Mouse (Mus musculus) liver, postnatal 0 days (tissue): ENCODE measurements at regions not wholly inside any gene's neighbourhood (a gene's known extent, or its start where the extent isn't known, plus 50 kb on each side); places are given as distances from the start of the nearest gene placed in this dataset.

Source experiments
- ATAC-seq: fragments of 200-750 bp; cut with Nextera tagmentation; 2 replicates; pipeline ENCODE4 v1.8.0; 2017; ENCODE audit warnings: mild to moderate bottlenecking, moderate library complexity
- DNase-seq: peaks from one replicate; pipeline ENCODE4 v3.0.0-alpha.2; 2016
- H3K27ac ChIP-seq: fragments of 300-500 bp; sonication (generic); 2 replicates; pipeline ENCODE4 v1.5.1; 2014; ENCODE audit warnings: antibody characterized with exemption, moderate library complexity, mild to moderate bottlenecking, low read depth
- H3K27me3 ChIP-seq: fragments of 300-500 bp; sonication (generic); 2 replicates; pipeline ENCODE4 v1.6.1; 2014; ENCODE audit warnings: low read length, control low read depth, mixed read lengths; ENCODE audit not compliant: insufficient read depth
- H3K36me3 ChIP-seq: fragments of 300-500 bp; sonication (generic); replicated peaks from 2 replicates; pipeline ENCODE4 v1.6.1; 2014; ENCODE audit warnings: mild to moderate bottlenecking, control low read depth, low read length, moderate library complexity, mixed read lengths; ENCODE audit not compliant: insufficient read depth
- H3K4me1 ChIP-seq: fragments of 300-500 bp; sonication (generic); 2 replicates; pipeline ENCODE4 v1.6.1; 2014; ENCODE audit warnings: antibody characterized with exemption, mild to moderate bottlenecking, control low read depth; ENCODE audit not compliant: insufficient read depth
- H3K4me2 ChIP-seq: fragments of 300-500 bp; sonication (generic); 2 replicates; pipeline ENCODE4 v1.6.1; 2014; ENCODE audit warnings: low read depth, mild to moderate bottlenecking, low read length, moderate library complexity, mixed read lengths
- H3K4me3 ChIP-seq: fragments of 300-500 bp; sonication (generic); 2 replicates; pipeline ENCODE4 v1.5.1; 2014; ENCODE audit warnings: low read depth, low read length
- H3K9ac ChIP-seq: fragments of 300-500 bp; sonication (generic); replicated peaks from 2 replicates; pipeline ENCODE4 v1.6.1; 2014; ENCODE audit warnings: mild to moderate bottlenecking, moderate library complexity
- H3K9me3 ChIP-seq: fragments of 300-500 bp; sonication (generic); 2 replicates; pipeline ENCODE4 v1.6.1; 2016; ENCODE audit warnings: mild to moderate bottlenecking, control low read depth, low read length, mixed read lengths
- CTCF ChIP-seq: sonication (generic); IDR thresholded peaks from 2 replicates; pipeline ENCODE4 v1.5.1; 2016; ENCODE audit warnings: antibody characterized with exemption, low read depth
- EP300 ChIP-seq: IDR thresholded peaks from 2 replicates; pipeline ENCODE4 v1.6.1; 2016; ENCODE audit warnings: antibody characterized with exemption, low read depth, mild to moderate bottlenecking
- WGBS: fragments of 180-500 bp; shearing (Covaris S2); extraction: QIAGEN DNeasy Blood & Tissue Kit; methylation state at CpG from one replicate; pipeline ENCODE4 v1.1.7; 2014; ENCODE audit not compliant: insufficient replicate concordance; 5-methylcytosine and 5-hydroxymethylcytosine counted together

DNA sequence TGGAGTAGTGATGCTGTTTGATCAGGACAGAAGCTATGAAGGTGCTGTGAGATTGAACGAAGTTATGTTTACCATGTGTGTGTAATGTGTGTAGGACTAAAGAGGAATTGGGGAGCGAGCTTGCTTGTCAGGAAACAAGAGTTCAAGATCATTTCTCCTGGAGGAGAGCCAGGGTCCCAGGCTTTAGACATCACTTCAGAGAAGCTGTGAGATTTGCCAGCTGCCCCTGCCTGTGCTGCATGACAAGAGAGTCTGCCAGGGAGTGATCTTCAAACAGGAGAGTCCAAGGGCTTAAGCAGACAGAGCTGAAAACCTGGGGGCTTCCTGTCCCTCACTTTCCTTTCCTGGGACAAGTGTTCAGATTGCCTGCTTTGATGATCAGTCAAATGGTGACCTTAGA lies 818.3 kb downstream of the Tmem114 start:
- TF ChIP-seq EP300 (no peak), CTCF (no peak)
- Histone ChIP-seq H3K4me2 (no peak overlapping the region), H3K4me1 (no peaks in the 10 kb centered on the region), H3K36me3 (no peaks in the 10 kb centered on the region), H3K4me3 (no peak overlapping the region), H3K9me3 (no peaks in the 10 kb centered on the region), H3K9ac (no peak overlapping the region), H3K27ac (no peak overlapping the region), H3K27me3 (no peaks in the 10 kb centered on the region)
- DNase-seq (no peak), ATAC-seq (no peak)
- WGBS: 60% methylated on average over 2 of the region's 2 CpGs

DNA sequence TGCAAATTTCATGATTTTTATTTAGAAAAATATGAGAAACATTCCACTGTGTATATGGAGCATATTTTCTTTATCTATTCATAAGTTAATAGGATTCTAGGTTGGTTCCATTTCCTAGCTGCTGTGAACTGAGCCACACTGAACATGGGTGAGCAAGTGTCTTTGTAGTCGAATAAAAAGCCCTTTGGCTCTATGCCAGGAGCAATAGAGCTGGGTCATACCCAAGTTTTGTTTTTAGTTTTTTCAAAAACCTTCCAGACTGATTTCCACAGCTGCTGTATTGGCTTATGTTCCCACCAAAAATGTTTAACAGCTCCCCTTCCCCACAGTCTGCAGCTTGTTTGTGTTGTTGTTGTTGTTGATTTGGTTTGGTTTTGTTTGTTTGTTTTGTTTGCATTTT lies 822.5 kb downstream of the Tmem114 start:
- Histone ChIP-seq H3K4me1 (no peaks in the 10 kb centered on the region), H3K4me3 (no peak overlapping the region), H3K4me2 (no peak overlapping the region), H3K27ac (no peak overlapping the region), H3K9me3 (no peaks in the 10 kb centered on the region), H3K9ac (no peak overlapping the region), H3K36me3 (no peaks in the 10 kb centered on the region), H3K27me3 (no peaks in the 10 kb centered on the region)
- ATAC-seq: no peak
- WGBS: 32% methylated on average over 1 of the region's 1 CpGs
- DNase-seq: no peak
- TF ChIP-seq EP300 (no peak), CTCF (no peak)

DNA sequence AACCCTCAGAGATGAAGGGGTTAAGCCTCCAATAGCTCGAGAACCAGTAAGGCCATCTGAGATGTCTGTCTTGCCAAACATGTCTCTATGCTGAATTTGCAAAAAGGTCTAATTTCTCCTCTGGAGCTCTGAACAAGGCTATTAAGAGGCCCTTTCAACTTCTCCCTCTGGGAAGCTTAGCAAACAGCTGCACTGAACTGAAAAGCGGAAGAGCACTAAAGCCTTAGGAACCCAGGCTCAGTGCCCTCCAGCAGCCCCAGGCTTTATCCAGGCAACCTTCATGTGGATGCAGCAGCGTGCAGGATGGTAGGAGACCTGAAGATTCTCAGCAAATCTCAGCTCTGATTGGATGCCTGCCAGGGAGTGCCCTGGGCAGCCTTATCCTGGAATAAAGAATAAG lies 850.1 kb downstream of the Tmem114 start:
- Histone ChIP-seq H3K27ac (no peak overlapping the region), H3K4me2 (no peak overlapping the region), H3K27me3 (no peaks in the 10 kb centered on the region), H3K9me3 (no peaks in the 10 kb centered on the region), H3K36me3 (no peaks in the 10 kb centered on the region), H3K4me3 (no peak overlapping the region), H3K4me1 (no peaks in the 10 kb centered on the region), H3K9ac (no peak overlapping the region)
- TF ChIP-seq EP300: no peak
- DNase-seq: no peak
- WGBS: 63% methylated on average over 3 of the region's 3 CpGs
- ATAC-seq: no peak

DNA sequence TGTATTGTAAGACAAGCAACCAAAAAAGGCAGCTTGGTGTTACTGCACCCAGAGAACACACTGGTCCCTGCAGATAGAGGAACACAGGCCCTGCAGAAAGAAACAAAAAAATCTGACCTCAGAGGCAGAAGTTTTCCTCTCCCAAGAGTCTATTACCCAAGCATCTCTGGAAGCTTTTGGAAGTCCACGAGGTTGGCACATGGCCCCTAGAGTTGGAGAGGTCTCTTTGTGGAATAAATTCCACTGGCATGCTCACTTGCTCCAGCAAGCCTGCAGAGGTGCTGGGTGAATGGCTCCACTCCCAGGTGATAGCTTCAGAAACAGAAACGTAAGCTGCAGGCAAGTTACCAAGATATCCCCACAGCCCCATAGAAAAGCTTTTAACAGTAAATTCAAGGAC lies 864.1 kb downstream of the Tmem114 start:
- ATAC-seq (no peak), DNase-seq (no peak)
- TF ChIP-seq EP300 (no peak), CTCF (no peak)
- H3K27me3 ChIP-seq: no peaks in the 10 kb centered on the region
- H3K9me3 ChIP-seq: no peaks in the 10 kb centered on the region
- WGBS: 61% methylated on average over 2 of the region's 2 CpGs
- no peak overlapping the region for H3K27ac ChIP-seq
- H3K9ac ChIP-seq: no peak overlapping the region
- no peak overlapping the region for H3K4me3 ChIP-seq
- H3K36me3 ChIP-seq: no peaks in the 10 kb centered on the region
- no peaks in the 10 kb centered on the region for H3K4me1 ChIP-seq
- H3K4me2 ChIP-seq: no peak overlapping the region

DNA sequence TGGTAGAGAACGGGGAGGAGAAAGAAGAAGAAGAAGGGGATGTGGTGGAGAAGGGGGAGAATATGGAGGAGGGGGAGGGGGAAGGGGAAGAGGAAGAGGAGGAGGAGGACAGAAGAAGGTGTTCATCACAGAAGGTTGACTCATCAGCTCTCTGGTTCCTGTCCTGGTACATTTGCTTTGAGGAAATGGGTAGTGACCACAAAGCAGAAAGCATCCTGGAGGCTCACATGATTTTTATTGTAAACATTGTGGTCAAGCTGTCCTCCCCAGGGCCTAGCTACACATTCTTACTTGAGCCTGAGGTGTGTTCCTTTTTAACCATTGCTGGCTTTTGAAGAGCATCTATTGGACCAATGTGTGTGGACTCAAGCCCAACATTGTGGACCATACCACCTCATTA lies 865.8 kb downstream of the Tmem114 start:
- no peak for ATAC-seq
- no peaks in the 10 kb centered on the region for H3K36me3 ChIP-seq
- no peak overlapping the region for H3K27ac ChIP-seq
- no peaks in the 10 kb centered on the region for H3K27me3 ChIP-seq
- H3K4me3 ChIP-seq: no peak overlapping the region
- no peak for DNase-seq
- no peaks in the 10 kb centered on the region for H3K4me1 ChIP-seq
- 33% methylated on average over 1 of the region's 1 CpGs for WGBS
- no peaks in the 10 kb centered on the region for H3K9me3 ChIP-seq
- no peak overlapping the region for H3K4me2 ChIP-seq
- no peak overlapping the region for H3K9ac ChIP-seq
- no peak for TF ChIP-seq CTCF
- TF ChIP-seq EP300: no peak

DNA sequence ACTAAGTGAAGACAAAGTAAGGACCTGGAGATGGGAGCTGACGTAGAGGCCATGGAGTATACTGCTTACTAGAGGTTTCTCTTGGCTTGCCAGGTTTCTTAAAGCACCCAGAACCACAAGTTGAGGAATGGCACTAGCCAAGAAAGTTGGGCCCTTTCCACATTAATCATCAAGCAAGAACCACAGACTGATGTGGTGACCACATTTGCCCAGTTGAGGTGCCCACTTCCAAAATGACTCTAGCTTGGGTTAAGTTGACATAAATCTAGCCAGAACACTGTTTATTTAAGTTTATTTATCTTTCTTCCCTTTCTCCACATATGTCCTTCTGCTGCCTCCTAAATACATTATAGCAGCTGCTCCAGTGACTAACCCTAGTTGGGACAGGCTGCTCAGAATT lies 866.3 kb downstream of the Tmem114 start:
- Histone ChIP-seq H3K27ac (no peak overlapping the region), H3K4me1 (no peaks in the 10 kb centered on the region), H3K9me3 (no peaks in the 10 kb centered on the region), H3K36me3 (no peaks in the 10 kb centered on the region), H3K9ac (no peak overlapping the region), H3K4me2 (no peak overlapping the region), H3K4me3 (no peak overlapping the region), H3K27me3 (no peaks in the 10 kb centered on the region)
- ATAC-seq (no peak), DNase-seq (no peak)
- 69% methylated on average over 1 of the region's 1 CpGs for WGBS
- TF ChIP-seq EP300 (no peak), CTCF (no peak)

DNA sequence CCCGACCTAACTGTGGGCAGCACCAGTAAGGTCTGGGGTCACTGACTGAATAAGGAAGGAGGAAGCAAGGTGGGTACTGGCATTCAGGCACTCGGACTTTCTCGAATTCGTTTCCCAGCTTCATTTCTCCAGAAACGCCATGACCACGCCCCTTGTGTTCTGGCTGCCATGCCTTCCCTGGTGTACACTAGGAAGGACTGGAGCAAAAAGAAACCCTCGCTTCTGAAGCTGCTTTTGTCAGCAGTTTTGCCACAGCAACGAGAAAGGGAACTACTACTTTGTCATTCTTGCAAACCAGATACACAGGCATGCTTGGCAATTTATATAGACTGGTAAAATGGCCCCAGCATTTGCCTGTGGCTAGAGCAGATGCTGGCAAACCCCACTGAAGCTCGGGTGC lies 869.0 kb downstream of the Tmem114 start:
- H3K4me3 ChIP-seq: no peak overlapping the region
- no peak overlapping the region for H3K27ac ChIP-seq
- H3K9ac ChIP-seq: no peak overlapping the region
- no peaks in the 10 kb centered on the region for H3K9me3 ChIP-seq
- H3K4me1 ChIP-seq: no peaks in the 10 kb centered on the region
- DNase-seq: no peak
- WGBS: 74% methylated on average over 9 of the region's 9 CpGs
- TF ChIP-seq EP300 (no peak), CTCF (no peak)
- ATAC-seq: no peak
- no peak overlapping the region for H3K4me2 ChIP-seq
- no peaks in the 10 kb centered on the region for H3K36me3 ChIP-seq
- H3K27me3 ChIP-seq: no peaks in the 10 kb centered on the region
